Mouse (Mus musculus): ENCODE measurements around the gene Zfp36.

The Zfp36 gene

GRCm38 (mm10) chr7:28334534-28334933 lies 45.5 kb downstream of the Zfp36 start:
- no peak for DNase-seq

DNA sequence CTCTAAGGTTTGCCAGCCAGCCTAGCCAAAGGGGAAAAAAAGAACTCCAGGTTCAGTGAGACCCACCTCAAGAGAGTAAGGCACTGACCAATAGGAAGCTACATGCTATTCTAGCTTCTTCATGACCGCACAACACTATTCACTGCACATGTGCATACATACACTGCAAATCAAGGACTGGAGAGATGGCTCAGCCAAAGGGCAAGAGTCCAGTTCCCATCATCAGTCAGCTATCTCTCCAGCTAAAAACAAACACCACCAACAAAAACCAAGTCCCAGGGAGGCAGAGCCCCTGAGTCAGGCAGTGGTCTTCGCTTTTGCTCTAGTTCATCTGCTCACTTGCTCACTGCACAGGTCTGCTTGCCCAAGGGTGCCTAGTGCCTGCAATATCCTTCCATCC lies 51.8 kb downstream of the Zfp36 start:
- no peak for DNase-seq
